Mouse (Mus musculus) hindbrain, embryonic 15.5 days (tissue): ENCODE results near the gene Sema4c. TPM values are rescaled to one million over a fixed set of nuclear protein-coding genes. Genes with fewer than 3 reads are reported as not detected.

Experiments
- ATAC-seq: fragments of 200-750 bp; cut with Nextera tagmentation; 2 replicates; pipeline ENCODE4 v1.8.0; 2017; ENCODE audit warnings: low read depth, moderate number of reproducible peaks, moderate TSS enrichment; ENCODE audit not compliant: low FRiP score
- H3K27ac ChIP-seq: fragments of 300-500 bp; sonication (generic); replicated peaks from 2 replicates; pipeline ENCODE4 v1.5.1; 2015; ENCODE audit warnings: mild to moderate bottlenecking, inconsistent platforms
- H3K27me3 ChIP-seq: fragments of 300-500 bp; sonication (generic); 2 replicates; pipeline ENCODE4 v1.6.1; 2015; ENCODE audit warnings: control low read depth, inconsistent platforms
- H3K36me3 ChIP-seq: fragments of 300-500 bp; sonication (generic); 2 replicates; pipeline ENCODE4 v1.6.1; 2015; ENCODE audit warnings: control low read depth, inconsistent platforms
- H3K4me1 ChIP-seq: fragments of 300-500 bp; sonication (generic); replicated peaks from 2 replicates; pipeline ENCODE4 v1.6.1; 2015; ENCODE audit warnings: control low read depth, inconsistent platforms
- H3K4me2 ChIP-seq: fragments of 300-500 bp; sonication (generic); 2 replicates; pipeline ENCODE4 v1.6.1; 2015; ENCODE audit warnings: moderate library complexity, mild to moderate bottlenecking, inconsistent platforms
- H3K4me3 ChIP-seq: fragments of 300-500 bp; sonication (generic); 2 replicates; pipeline ENCODE4 v1.5.1; 2015; ENCODE audit warnings: mild to moderate bottlenecking, inconsistent platforms
- H3K9ac ChIP-seq: fragments of 300-500 bp; sonication (generic); 2 replicates; pipeline ENCODE4 v1.6.1; 2015; ENCODE audit warnings: inconsistent platforms
- H3K9me3 ChIP-seq: fragments of 300-500 bp; sonication (generic); 2 replicates; pipeline ENCODE4 v1.6.1; 2016; ENCODE audit warnings: control low read depth, inconsistent platforms
- whole genome bisulfite sequencing: fragments of 180-500 bp; shearing (Covaris S2); methylation state at CpG from one replicate; pipeline ENCODE4 v1.1.7; 2015; 5-methylcytosine and 5-hydroxymethylcytosine counted together
- polyA plus RNA-seq: library from polyadenylated mRNA; unstranded; fragments of >200 nt; fragmentation: Nextera tagmentation; extraction: Ambion mirVana; gene quantifications from 2 replicates; pipeline ENCODE4 v1.2.1, GENCODE M21; 2015

Gene Sema4c
- polyA plus RNA-seq, 1 experiment from 2014 or later = 26.8 TPM

DNA sequence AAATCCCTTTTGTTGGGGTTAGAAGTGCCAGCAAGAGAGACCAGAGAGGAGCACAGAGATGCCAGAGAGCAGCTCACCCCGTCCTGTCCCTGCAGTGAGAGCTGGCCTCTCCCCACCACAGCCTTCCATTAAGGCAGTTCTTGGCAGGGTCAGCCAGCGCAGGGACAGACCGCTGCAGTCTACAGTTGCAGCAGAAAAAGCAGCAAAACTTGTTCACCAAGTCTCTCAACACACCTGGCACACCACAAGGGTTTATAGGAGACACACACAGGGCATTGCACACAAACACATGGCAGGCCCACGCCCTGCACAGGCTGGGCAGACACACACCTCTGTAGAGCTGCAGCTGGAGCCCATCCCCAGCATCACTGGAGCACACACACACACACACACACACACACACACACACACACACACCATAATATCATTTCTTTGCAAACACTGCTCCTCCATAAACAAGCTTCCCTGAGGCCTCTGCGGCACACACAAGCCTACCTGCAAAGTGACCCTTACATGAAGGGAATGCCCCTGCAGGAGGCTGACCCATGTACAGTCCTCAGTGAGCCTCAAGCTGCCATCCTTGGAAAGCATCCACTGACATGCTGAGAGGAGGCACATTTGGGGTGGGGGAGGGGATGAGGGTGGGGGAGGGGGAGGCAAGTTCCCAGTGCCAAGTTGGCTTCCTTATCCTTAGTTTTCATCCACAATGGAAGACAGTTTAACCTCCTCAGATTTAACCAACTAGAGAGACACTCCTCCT is 16.2 kb upstream of the Sema4c start:
- no peak overlapping the region for H3K4me2 ChIP-seq
- H3K27ac ChIP-seq = no peak overlapping the region
- H3K27me3 ChIP-seq = no peaks in the 10 kb centered on the region
- no peak overlapping the region for H3K4me3 ChIP-seq
- H3K9me3 ChIP-seq = no peaks in the 10 kb centered on the region
- no peak for ATAC-seq
- H3K4me1 ChIP-seq = peaks cover 9% of the 10 kb centered on the region
- WGBS = 72% methylated on average over 5 of the region's 5 CpGs
- H3K36me3 ChIP-seq = no peaks in the 10 kb centered on the region
- H3K9ac ChIP-seq = no peak overlapping the region

DNA sequence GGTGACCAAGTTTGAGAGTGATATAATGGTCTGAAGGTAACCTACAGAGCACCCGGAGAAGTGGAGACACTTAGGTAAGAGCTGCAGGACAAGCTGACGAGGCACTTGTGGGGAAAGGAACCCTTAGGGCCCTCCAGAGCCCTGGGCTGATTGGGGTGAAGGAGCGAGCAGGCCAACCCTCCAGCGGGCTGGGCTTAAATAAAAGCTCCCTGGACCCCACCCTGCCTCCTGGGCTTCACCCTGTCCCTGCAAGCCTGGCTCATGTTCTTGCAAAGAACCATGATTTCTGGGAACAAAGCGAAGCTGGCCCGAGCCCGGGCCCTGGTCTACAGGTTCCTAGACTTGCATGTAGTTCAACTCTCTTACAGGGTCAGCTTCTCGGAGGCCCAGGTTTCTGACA is 15.4 kb upstream of the Sema4c start:
- Histone ChIP-seq H3K27me3 (no peaks in the 10 kb centered on the region), H3K9ac (no peak overlapping the region), H3K4me3 (no peak overlapping the region), H3K36me3 (no peaks in the 10 kb centered on the region), H3K9me3 (no peaks in the 10 kb centered on the region), H3K27ac (no peak overlapping the region), H3K4me2 (no peak overlapping the region), H3K4me1 (peaks cover 10% of the 10 kb centered on the region)
- 88% methylated on average over 8 of the region's 8 CpGs for WGBS
- ATAC-seq = no peak

DNA sequence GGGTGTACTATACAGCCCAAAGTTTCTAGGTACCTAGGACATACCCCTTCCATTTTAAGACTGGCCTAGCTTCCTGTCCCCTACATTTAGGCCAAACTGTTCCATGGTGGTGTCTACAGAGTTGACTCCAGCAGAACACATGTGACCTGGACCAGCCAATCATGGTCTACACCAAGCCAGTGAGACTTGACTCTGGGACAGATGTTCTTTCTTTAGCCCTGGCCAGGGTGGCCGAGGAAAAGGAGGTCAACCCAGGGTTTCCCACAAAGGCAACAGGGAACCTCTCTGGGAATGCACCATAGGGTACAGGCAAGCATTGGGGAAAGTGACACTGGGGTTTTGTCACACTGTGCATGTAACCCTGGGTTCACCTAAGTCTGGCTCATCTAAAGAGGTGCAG is 14.6 kb upstream of the Sema4c start:
- Histone ChIP-seq H3K27me3 (no peaks in the 10 kb centered on the region), H3K4me3 (no peak overlapping the region), H3K9ac (no peak overlapping the region), H3K9me3 (no peaks in the 10 kb centered on the region), H3K4me2 (no peak overlapping the region), H3K36me3 (no peaks in the 10 kb centered on the region), H3K4me1 (peaks cover 18% of the 10 kb centered on the region), H3K27ac (no peak overlapping the region)
- no peak for ATAC-seq
- WGBS = 59% methylated on average over 1 of the region's 1 CpGs

DNA sequence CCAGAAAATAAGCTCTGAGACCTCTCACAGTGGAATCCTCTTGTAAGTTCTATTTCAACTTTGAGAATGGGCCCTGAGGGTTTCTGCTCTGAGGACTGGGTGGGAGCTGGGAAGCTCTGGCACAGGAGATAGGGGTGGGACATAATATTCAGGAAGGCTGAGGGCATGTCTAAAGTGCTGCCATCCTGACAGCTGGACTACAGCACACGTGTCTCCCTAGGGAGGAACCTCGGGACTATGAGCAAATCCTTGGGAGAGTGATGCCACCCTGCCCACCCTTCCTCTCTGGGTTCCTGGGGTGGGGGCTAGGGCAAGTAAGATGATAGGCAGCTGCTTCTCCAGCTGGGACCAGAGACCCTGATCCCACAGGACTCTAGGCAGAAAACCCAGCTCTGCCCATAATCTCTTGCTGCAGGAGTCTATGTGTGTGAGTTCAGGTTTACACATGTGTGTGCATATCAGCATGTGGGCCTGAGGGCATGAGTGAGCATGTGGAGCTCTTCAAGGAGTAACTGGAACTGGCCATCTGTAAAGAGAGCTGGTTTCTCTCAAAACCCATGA is 14.1 kb upstream of the Sema4c start:
- ATAC-seq = no peak
- H3K4me3 ChIP-seq = no peak overlapping the region

DNA sequence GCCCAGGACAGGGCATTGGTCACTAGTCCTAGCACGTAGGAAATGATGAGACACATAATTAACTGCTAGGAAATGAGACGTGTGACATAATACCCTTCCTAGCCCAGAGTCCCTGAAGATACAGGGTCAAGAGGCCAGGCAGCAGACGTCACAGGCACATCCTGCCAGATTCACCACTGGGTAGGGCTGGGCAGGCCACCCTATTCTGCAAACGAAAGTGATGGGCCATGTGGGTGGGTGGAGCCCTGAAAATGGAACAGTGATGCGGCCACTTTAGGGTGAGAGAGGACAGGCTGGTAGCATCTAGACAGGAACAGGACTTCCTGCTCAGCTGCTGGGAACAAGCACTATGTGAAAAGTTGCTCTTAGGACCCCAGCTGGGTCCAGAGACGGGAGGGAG is 13.5 kb upstream of the Sema4c start:
- H3K27ac ChIP-seq = no peak overlapping the region
- no peak for ATAC-seq
- H3K4me2 ChIP-seq = no peak overlapping the region
- H3K4me1 ChIP-seq = peaks cover 18% of the 10 kb centered on the region
- 58% methylated on average over 6 of the region's 6 CpGs for WGBS
- H3K9ac ChIP-seq = no peak overlapping the region
- H3K27me3 ChIP-seq = no peaks in the 10 kb centered on the region
- no peaks in the 10 kb centered on the region for H3K36me3 ChIP-seq
- H3K4me3 ChIP-seq = no peak overlapping the region
- no peaks in the 10 kb centered on the region for H3K9me3 ChIP-seq

More for the DNA sequence above, 14.1 kb upstream of the Sema4c start:
- Histone ChIP-seq H3K27ac (no peak overlapping the region), H3K27me3 (no peaks in the 10 kb centered on the region), H3K36me3 (no peaks in the 10 kb centered on the region), H3K9ac (no peak overlapping the region), H3K9me3 (no peaks in the 10 kb centered on the region), H3K4me2 (no peak overlapping the region), H3K4me1 (peaks cover 18% of the 10 kb centered on the region)
- 62% methylated on average over 2 of the region's 2 CpGs for whole genome bisulfite sequencing

DNA sequence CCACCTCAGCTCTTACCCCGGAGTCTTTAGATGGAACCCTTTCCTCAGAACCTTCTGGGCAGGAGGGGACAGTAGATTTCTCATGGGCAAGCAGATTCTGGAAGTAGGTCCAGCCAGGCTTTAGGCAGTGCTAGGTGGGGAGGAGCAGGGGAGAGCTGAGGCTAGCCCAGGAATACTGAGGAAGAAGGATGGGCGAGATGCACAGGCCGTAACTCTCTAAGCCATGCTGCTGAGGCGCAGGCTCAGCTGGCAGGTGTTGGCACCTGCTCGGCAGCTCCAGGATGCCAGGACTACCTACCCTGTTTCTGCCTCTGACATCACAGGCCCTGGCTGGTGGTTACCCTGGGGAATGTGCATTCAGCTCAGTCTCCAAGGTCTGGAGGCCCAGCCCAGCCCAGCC is 12.2 kb upstream of the Sema4c start:
- no peak overlapping the region for H3K4me3 ChIP-seq
- no peak overlapping the region for H3K4me2 ChIP-seq
- peaks cover 18% of the 10 kb centered on the region for H3K4me1 ChIP-seq
- ATAC-seq = no peak
- no peaks in the 10 kb centered on the region for H3K9me3 ChIP-seq
- H3K9ac ChIP-seq = no peak overlapping the region
- no peaks in the 10 kb centered on the region for H3K36me3 ChIP-seq
- H3K27ac ChIP-seq = no peak overlapping the region
- no peaks in the 10 kb centered on the region for H3K27me3 ChIP-seq
- 90% methylated on average over 5 of the region's 5 CpGs for WGBS

DNA sequence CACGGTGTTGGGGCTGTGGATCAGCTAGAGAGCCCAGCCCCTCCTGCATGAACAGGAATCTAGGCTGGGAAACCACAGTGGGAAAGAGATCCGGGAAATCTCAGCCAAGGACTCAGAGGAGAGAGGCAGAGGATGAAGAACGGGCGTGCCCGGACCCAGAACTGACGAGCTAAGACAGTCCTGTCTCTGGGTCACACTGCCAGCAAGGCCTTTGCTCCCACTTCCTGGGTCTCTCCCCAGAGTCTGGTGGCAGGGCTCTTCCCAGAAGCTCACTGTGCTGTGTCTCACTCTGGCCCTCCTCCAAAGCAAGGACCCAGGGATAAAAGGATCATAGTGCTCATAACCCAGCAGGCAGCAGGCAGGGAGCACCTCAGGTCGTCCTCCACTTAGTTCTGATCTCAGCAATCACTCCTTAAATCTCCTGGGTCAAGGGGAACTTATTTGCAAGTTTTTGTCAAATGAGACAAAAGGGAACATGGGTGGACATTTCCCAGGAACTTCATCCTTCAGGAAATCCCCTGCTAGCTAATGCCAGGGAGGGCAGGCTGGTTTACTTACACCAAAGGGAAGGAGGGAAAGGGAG is 11.6 kb upstream of the Sema4c start:
- WGBS = 42% methylated on average over 7 of the region's 7 CpGs
- ATAC-seq = no peak
- no peaks in the 10 kb centered on the region for H3K9me3 ChIP-seq
- H3K4me2 ChIP-seq = no peak overlapping the region
- H3K4me3 ChIP-seq = no peak overlapping the region
- no peaks in the 10 kb centered on the region for H3K27me3 ChIP-seq
- H3K9ac ChIP-seq = no peak overlapping the region
- H3K4me1 ChIP-seq = peaks cover 18% of the 10 kb centered on the region
- H3K27ac ChIP-seq = no peak overlapping the region
- H3K36me3 ChIP-seq = no peaks in the 10 kb centered on the region

DNA sequence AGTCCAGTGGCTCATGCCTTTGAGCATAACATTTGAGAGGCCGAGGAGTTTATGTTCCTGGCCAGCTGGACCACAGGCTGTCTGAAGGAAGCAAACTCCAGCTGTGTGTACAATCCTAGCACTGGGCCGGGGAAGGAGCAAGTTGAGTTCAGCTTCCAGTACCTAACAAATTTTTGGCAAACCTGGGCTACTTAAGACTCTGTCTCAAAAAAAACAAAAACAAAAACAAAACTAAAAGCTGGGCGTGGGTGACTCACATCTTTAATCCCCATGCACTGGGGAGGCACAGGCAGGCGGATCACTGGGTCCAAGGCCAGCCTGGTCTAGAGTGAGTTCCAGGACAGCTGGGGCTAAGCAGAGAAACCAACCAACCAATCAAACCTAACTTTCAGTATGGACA is 10.6 kb upstream of the Sema4c start:
- no peak for ATAC-seq
- no peaks in the 10 kb centered on the region for H3K36me3 ChIP-seq
- no peak overlapping the region for H3K4me3 ChIP-seq
- H3K4me1 ChIP-seq = peaks cover 9% of the 10 kb centered on the region
- WGBS = 77% methylated on average over 4 of the region's 4 CpGs
- no peak overlapping the region for H3K9ac ChIP-seq
- H3K27ac ChIP-seq = no peak overlapping the region
- no peaks in the 10 kb centered on the region for H3K27me3 ChIP-seq
- no peak overlapping the region for H3K4me2 ChIP-seq
- H3K9me3 ChIP-seq = no peaks in the 10 kb centered on the region

DNA sequence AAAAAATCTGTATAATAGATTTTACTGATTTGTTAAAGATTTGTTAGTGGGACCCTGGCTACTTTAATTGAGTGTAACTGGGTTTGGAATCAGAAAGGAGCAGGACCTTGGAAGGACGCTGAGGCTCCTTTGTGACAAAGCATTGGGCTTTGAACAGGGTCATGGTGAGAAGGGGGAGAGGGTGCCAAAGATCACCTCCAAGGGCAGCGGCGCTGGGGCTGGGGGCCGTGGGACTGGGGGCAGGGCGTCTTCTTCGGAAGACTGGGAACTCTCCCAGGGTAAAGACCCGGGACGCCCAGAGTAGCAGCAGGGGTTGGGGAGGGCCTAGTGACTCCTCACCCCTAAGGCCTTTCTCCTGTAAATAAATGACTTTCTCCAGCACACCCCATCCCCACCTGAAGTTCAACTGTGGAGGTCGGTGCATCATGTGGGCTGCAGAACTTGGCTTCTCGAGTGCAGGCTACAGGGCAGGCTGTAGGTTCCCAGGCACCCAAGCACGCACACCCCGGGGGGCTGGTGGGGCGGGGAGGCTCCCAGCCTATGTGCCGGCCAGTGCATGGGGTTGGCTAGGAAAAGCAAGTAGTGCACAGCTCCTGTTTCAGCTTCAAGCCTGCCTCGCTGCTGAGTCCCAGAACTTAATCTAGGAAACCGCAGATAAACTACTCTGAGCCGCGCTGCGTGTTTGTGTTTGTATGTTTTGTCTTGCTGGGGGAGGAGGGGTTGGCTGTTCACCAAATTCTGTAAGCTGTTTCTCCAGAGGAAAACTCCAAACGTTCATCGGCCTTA is 9.9 kb upstream of the Sema4c start:
- Histone ChIP-seq H3K4me1 (peaks cover 9% of the 10 kb centered on the region), H3K9ac (no peak overlapping the region), H3K27me3 (no peaks in the 10 kb centered on the region), H3K27ac (no peak overlapping the region), H3K9me3 (no peaks in the 10 kb centered on the region), H3K4me2 (no peak overlapping the region), H3K4me3 (no peak overlapping the region), H3K36me3 (no peaks in the 10 kb centered on the region)
- 37% methylated on average over 21 of the region's 21 CpGs for WGBS
- no peak for ATAC-seq

DNA sequence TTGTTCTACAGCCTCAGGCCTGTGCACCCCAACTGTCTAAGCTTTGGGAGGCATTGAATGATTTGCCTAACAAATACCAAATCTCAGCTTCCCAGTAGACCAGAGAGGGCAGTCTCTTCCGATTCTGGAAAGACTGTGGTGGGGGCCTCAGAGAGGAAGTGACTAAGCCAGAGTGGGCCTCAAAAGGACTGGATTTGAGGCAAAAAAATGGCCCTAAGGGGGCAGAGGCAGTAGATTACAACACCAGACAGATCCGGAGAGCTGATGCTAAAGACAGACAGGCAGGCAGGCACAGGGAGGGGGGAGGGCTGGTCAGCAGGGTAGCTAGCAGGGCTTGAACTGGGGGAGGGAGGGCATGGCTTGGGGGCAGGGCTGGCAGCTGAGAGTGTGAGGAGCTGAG is 8.3 kb upstream of the Sema4c start:
- 8% methylated on average over 2 of the region's 2 CpGs for WGBS
- Histone ChIP-seq H3K27me3 (no peaks in the 10 kb centered on the region), H3K36me3 (no peaks in the 10 kb centered on the region), H3K9me3 (no peaks in the 10 kb centered on the region), H3K9ac (no peak overlapping the region), H3K4me3 (no peak overlapping the region), H3K27ac (no peak overlapping the region), H3K4me2 (no peak overlapping the region), H3K4me1 (peaks cover 9% of the 10 kb centered on the region)
- no peak for ATAC-seq

DNA sequence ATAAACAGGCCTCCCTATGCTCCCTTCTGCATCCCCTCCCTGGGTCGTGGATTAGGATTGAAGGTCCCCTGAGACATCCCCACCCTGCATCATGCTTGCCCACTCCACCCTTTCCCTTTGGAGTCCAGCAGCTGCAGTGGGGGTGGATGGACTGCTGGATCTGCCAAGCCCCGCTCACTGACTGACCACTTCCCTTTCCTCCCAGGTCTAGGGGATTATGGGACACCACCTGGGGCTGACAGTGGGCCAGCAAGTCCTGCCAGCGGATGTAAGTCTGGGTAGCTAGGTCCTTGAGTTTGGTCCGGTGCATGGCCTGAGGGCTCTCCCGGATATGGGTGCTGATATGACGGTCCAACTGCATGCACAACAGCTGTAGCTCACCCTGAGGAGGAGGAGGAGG is 6.0 kb upstream of the Sema4c start:
- peaks cover 11% of the 10 kb centered on the region for H3K4me1 ChIP-seq
- no peaks in the 10 kb centered on the region for H3K9me3 ChIP-seq
- no peak overlapping the region for H3K27ac ChIP-seq
- no peaks in the 10 kb centered on the region for H3K36me3 ChIP-seq
- no peak overlapping the region for H3K4me3 ChIP-seq
- H3K4me2 ChIP-seq = no peak overlapping the region
- 80% methylated on average over 6 of the region's 6 CpGs for WGBS
- ATAC-seq = no peak
- no peak overlapping the region for H3K9ac ChIP-seq
- no peaks in the 10 kb centered on the region for H3K27me3 ChIP-seq

DNA sequence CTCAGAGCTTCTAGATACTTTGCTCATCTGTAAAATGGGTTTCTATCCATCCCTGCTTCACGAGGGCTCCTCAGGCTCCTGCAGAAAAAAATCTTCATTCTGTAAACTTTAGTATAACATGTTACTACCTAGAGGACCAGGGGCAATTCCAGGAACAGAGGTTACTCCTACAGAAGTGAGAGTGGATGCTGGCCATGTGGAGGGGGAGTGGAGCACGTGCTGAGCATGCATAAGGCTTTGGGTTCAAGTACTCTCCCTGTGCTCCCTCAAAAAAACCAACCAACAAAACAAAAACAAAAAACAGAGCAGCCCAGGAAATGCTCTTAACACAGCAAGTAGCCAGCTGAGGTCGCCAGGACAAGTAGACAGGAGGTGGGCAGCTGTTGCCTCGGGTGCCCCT is 5.5 kb upstream of the Sema4c start:
- Histone ChIP-seq H3K27me3 (no peaks in the 10 kb centered on the region), H3K36me3 (no peaks in the 10 kb centered on the region), H3K4me3 (no peak overlapping the region), H3K4me2 (no peak overlapping the region), H3K9me3 (no peaks in the 10 kb centered on the region), H3K9ac (no peak overlapping the region), H3K27ac (no peak overlapping the region), H3K4me1 (peaks cover 15% of the 10 kb centered on the region)
- WGBS = 64% methylated on average over 4 of the region's 4 CpGs
- ATAC-seq = no peak
